Mouse (Mus musculus): ENCODE measurements around the gene Nrl.
A peak's percentile ranks its signal among the peaks of the same experiment; 100 is the strongest.

Nrl gene

GRCm38 (mm10) chr14:55478651-55479599 is 45.9 kb downstream of the Nrl start, which contains the start of gene Dhrs4:
Gene Dhrs4 (plus strand): TSS chr14:55478758.
- DNase-seq: peak; percentile 85 to 86

GRCm38 (mm10) chr14:55477829-55478228 is 47.0 kb downstream of the Nrl start:
- no peak for DNase-seq

- DNase-seq: no peak
Measured at GRCm38 (mm10) chr14:55477421-55477820, 47.4 kb downstream of the Nrl start.

GRCm38 (mm10) chr14:55475654-55476053 is 49.1 kb downstream of the Nrl start:
- no peak for DNase-seq

GRCm38 (mm10) chr14:55470806-55471205 is 54.0 kb downstream of the Nrl start:
- DNase-seq: no peak

- DNase-seq: no peak
Measured at GRCm38 (mm10) chr14:55469821-55470220, 55.0 kb downstream of the Nrl start.

- no peak for DNase-seq
Measured at GRCm38 (mm10) chr14:55469041-55469440, 55.7 kb downstream of the Nrl start.
